Mouse (Mus musculus): ENCODE results near the gene Eefsec. TPM values are rescaled to one million over a fixed set of nuclear protein-coding genes. Genes with fewer than 3 reads are reported as not detected.

The Eefsec gene
- polyA plus RNA-seq, 1 experiment: 20.3 TPM

DNA sequence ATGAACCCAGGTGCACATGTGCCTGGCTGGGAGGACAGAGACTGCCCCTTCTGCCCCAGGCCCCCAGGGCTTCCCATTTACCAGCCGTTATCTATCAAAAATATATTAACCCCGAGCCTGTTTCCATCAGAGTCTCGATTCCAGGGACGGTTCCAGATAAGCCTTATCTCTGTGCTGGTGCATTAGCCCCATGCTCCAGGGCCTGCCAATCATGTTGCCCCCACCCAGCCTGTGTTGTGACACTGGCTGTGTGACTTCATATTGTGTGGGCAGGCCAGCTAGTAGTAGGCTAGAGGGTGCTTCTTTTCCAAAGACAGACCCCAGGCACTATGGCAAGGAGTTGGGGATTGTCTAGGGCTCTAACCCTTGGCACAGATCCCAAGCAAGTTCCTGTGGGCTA is 190.9 kb downstream of the Eefsec start:
- no peak for DNase-seq (ENCODE audit: low read depth)
- TF ChIP-seq POLR2A (IDR thresholded peaks at IDR 0.05; ENCODE audit: borderline replicate concordance, extremely low read depth, insufficient read depth, insufficient read length, poor library complexity, severe bottlenecking) (no peak), CTCF (IDR thresholded peaks at IDR 0.05; ENCODE audit: borderline replicate concordance, extremely low read depth, insufficient read depth, insufficient read length) (no peak)

DNA sequence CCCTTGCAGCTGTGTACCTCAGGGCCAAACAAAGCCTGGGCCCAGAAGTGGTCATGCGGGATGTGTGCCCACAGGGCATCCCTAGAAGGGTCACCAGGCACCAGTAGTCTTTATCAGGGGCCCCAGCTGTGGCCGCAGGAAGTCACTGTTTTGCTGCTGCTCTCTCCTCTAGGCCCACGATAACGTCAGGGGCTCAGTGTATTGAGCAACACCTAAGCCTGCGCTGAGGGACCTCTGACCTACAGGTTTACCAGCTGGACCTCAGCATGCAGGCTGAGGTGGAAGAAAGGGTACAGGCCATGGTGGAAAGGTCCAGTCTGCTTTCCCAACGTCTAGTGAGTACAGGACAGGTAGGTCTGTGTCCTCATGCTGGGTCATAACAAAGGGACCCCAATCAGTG is 192.3 kb downstream of the Eefsec start:
- DNase-seq (ENCODE audit: low read depth): no peak
- TF ChIP-seq CTCF (IDR thresholded peaks at IDR 0.05; ENCODE audit: borderline replicate concordance, extremely low read depth, insufficient read depth, insufficient read length) (no peak), POLR2A (IDR thresholded peaks at IDR 0.05; ENCODE audit: borderline replicate concordance, extremely low read depth, insufficient read depth, insufficient read length, poor library complexity, severe bottlenecking) (no peak)

DNA sequence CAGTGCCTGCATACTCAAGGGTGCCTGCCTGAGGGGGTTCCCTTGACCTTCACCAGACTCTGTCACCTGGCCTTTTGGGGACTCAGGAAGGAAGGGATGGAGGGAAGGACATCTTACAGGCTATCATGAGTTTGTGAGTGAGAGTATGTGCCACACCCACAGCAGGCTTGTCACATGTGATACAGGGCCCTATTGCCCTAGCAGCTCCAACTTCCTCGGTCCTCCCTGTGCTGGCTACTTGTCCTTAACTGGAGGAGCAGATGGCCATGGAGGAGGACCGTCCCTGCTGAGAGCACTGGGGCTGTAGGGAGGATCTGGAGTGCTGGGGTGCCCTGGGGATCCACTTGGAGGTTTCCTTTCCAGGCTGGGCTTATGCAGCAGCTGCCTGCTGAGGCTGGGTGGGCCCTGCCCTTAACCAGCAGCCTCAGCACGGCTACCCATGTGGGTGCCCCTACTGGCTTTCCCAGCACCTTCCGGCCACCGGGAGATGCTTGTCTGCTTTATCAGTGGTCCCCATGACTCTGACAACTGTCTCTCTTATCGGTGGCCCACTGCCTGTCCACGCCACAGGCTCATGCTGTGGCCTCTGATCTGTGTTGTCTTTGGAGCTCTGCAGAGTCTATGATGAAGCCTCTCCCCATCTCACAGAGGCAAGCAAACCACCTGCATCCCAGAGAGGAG is 194.4 kb downstream of the Eefsec start:
- TF ChIP-seq POLR2A (IDR thresholded peaks at IDR 0.05; ENCODE audit: borderline replicate concordance, extremely low read depth, insufficient read depth, insufficient read length, poor library complexity, severe bottlenecking) (no peak), CTCF (IDR thresholded peaks at IDR 0.05; ENCODE audit: borderline replicate concordance, extremely low read depth, insufficient read depth, insufficient read length) (no peak)
- no peak for DNase-seq (ENCODE audit: low read depth)

DNA sequence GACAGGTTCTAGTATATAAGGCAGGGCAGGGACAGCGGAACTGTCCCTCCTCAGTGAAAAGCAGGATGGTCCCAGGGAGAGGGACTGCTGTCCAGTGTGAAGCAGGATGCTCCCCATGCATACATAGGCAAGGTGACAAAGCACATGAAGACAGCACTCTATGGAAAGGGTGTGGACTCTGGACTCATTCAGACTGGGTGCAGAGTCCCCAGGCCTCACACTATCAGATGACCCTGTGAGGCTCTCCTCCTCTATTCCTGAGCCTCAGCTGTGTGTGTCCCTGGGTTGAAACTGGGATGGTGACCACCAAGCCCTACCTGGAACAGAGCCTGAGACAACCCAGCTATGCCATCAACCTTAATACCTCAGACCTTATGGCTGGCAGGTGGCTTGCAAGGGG is 194.9 kb downstream of the Eefsec start:
- DNase-seq (ENCODE audit: low read depth): no peak
- TF ChIP-seq CTCF (IDR thresholded peaks at IDR 0.05; ENCODE audit: borderline replicate concordance, extremely low read depth, insufficient read depth, insufficient read length) (no peak), POLR2A (IDR thresholded peaks at IDR 0.05; ENCODE audit: borderline replicate concordance, extremely low read depth, insufficient read depth, insufficient read length, poor library complexity, severe bottlenecking) (no peak)

DNA sequence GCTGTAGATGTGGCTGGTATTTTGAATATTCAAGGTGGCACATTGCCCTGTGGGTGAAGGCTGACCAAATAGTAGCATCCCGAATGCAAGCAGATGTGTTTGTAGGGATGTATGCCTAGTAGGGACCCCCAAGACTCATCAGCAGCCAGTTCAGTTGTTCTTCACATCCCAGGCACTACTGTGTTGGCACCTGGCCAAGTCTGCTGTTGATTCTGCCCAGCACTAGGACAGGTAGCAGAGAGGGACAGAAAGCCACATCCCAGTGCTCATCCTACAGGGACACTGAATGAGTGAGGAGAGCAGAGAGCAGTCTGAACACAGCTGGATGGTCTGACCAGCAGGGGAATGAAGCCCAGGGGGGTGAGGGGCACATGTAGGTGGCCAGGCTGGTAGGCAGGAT is 197.1 kb downstream of the Eefsec start:
- TF ChIP-seq CTCF (IDR thresholded peaks at IDR 0.05; ENCODE audit: borderline replicate concordance, extremely low read depth, insufficient read depth, insufficient read length) (no peak), POLR2A (IDR thresholded peaks at IDR 0.05; ENCODE audit: borderline replicate concordance, extremely low read depth, insufficient read depth, insufficient read length, poor library complexity, severe bottlenecking) (no peak)
- DNase-seq (ENCODE audit: low read depth): peak; percentile 15

DNA sequence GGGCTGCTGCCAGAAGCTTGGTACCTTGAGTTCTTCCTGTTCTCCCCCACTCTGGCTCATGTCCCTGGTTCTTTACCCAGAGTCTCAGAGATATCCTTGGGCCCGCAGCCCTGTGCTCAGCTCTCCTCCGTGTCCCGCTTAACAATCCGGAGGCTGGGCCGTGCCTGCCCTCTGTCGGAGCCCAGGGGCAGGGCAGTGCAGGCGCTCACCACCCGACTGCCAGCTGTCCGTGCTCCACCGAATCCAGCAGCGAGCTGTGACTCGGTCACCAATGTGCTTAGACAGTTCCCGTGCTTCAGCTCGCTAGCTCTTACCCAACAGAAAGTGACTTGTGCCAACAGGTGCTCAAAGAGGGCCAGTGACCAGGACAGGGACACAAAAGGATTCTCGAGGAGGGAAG is 203.7 kb downstream of the Eefsec start:
- peak; percentile 65 for DNase-seq (ENCODE audit: low read depth)
- TF ChIP-seq CTCF (IDR thresholded peaks at IDR 0.05; ENCODE audit: borderline replicate concordance, extremely low read depth, insufficient read depth, insufficient read length) (peak; percentile 73), POLR2A (IDR thresholded peaks at IDR 0.05; ENCODE audit: borderline replicate concordance, extremely low read depth, insufficient read depth, insufficient read length, poor library complexity, severe bottlenecking) (no peak)

DNA sequence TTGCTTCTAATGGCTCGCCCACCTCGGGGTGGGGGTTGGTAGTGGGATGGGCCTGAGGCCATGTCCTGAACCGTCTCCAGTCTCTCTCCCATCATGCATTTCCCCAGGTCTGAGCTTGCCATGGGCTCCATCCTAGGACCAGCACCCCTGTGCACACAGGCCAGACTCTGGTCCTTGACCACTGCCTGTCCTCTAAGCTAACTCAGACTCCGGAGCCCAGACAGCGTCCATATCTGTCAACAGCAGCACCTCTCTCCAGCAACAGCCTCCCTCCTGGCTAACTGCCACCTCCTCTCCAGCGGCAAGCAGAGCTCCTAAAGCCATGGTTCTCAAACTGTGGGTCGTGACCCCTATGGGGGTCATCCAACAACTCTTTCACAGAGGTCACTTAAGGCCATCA is 209.8 kb downstream of the Eefsec start:
- TF ChIP-seq POLR2A (IDR thresholded peaks at IDR 0.05; ENCODE audit: borderline replicate concordance, extremely low read depth, insufficient read depth, insufficient read length, poor library complexity, severe bottlenecking): no peak
- TF ChIP-seq CTCF (IDR thresholded peaks at IDR 0.05; ENCODE audit: borderline replicate concordance, extremely low read depth, insufficient read depth, insufficient read length): no peak
- DNase-seq (ENCODE audit: low read depth): peak; percentile 22

DNA sequence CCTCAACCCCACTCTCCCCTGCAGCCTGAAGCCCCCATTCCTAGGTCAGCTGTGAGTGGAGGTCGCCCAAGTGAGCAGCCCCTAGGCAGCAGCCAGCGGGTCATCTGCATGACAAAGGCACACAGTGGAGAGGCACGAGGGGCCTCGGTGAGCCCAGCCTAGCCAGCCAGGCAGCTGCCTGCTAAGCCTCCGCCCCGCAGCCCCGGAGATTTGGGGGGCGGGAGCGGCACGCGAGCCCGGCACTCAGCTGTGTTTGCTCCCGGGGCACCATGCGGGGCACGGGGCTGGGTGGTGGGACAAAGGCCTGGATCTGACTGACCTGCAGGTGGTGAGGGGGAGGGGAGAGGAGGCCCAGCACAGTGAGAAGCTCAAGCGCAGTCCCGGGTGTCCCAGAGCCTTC is 210.4 kb downstream of the Eefsec start:
- no peak for TF ChIP-seq CTCF (IDR thresholded peaks at IDR 0.05; ENCODE audit: borderline replicate concordance, extremely low read depth, insufficient read depth, insufficient read length)
- no peak for TF ChIP-seq POLR2A (IDR thresholded peaks at IDR 0.05; ENCODE audit: borderline replicate concordance, extremely low read depth, insufficient read depth, insufficient read length, poor library complexity, severe bottlenecking)
- peak; percentile 78 for DNase-seq (ENCODE audit: low read depth)

DNA sequence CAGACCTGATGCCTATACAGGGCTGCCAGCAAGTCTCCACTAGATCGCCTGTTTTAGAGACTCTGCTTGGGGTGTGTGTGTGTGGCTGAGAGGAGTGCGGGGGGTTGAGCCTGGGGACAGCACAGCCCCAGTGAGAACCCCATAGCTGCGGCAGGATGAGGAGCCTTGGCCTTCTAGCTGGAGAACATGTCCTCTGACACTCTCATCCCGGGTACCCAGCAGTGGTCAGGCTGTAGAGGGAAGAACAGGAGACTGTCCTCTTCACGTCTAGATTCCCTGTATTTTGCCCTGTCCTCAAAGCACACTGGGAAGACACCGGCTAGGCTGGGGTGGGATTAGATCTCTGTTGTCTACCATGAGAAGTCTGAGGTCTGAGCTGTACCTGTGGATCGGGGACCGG is 210.9 kb downstream of the Eefsec start:
- no peak for TF ChIP-seq POLR2A (IDR thresholded peaks at IDR 0.05; ENCODE audit: borderline replicate concordance, extremely low read depth, insufficient read depth, insufficient read length, poor library complexity, severe bottlenecking)
- no peak for TF ChIP-seq CTCF (IDR thresholded peaks at IDR 0.05; ENCODE audit: borderline replicate concordance, extremely low read depth, insufficient read depth, insufficient read length)
- no peak for DNase-seq (ENCODE audit: low read depth)

DNA sequence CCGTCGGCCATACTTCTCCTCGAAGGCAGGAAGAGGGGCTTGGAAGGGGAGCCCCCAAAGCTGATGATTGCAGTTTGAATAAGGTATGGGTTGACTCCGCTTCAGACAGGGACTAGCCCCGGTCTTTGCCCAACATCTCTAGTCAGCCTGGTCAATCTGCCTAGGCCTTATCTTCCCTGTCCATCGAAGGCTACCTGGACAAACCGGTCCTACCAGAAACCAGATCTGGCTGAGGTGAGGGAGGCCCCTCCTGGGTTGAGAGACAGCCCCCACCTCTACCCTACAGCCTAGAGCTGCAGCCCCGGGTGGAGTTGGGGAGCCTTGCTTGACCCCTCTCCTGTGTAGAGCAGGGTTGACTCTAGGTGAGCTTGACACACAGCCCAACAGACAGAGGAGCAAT is 212.3 kb downstream of the Eefsec start:
- TF ChIP-seq CTCF (IDR thresholded peaks at IDR 0.05; ENCODE audit: borderline replicate concordance, extremely low read depth, insufficient read depth, insufficient read length) (no peak), POLR2A (IDR thresholded peaks at IDR 0.05; ENCODE audit: borderline replicate concordance, extremely low read depth, insufficient read depth, insufficient read length, poor library complexity, severe bottlenecking) (no peak)

DNA sequence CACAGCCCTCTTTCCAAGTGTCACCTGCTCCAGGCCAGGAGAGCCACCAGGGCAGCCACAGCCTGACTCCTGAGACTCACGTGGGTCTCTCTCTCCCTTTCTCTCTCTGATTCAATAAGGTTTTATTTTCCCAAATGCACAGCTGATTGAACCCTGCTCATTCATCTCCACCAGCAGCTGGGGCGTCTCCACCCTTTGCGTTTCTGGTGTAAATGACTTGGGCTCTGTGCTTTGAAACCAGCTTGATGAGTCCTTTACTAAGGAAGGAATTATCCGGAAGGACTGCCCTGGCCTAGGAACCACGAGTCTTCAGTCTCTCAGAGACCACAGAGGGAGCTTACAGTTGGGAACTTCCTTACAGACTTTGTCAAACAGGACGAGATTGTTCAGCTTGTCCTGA is 214.1 kb downstream of the Eefsec start:
- TF ChIP-seq CTCF (IDR thresholded peaks at IDR 0.05; ENCODE audit: borderline replicate concordance, extremely low read depth, insufficient read depth, insufficient read length) (no peak), POLR2A (IDR thresholded peaks at IDR 0.05; ENCODE audit: borderline replicate concordance, extremely low read depth, insufficient read depth, insufficient read length, poor library complexity, severe bottlenecking) (no peak)
- no peak for DNase-seq (ENCODE audit: low read depth)

More for the DNA sequence above, 212.3 kb downstream of the Eefsec start:
- DNase-seq (ENCODE audit: low read depth): no peak

DNA sequence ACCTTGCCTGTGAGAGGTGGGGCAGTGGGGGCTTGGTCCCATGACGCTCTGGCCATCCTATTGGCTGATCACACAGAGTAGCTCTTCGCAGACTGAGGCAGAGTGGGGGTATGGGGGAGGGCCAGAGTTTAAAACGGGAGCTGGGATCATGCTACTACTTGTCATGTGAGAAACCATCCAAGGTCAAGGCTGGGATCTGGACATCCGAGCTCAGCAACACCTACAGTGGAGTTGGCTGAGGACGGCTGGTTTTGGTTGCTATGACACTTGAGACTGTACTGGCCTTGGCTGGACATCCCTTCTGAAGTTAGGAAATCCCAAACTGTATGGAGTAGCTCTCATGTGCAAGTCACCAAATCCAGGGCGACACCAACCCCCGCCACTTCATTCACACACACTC is 214.5 kb downstream of the Eefsec start:
- DNase-seq (ENCODE audit: low read depth): no peak
- TF ChIP-seq POLR2A (IDR thresholded peaks at IDR 0.05; ENCODE audit: borderline replicate concordance, extremely low read depth, insufficient read depth, insufficient read length, poor library complexity, severe bottlenecking) (no peak), CTCF (IDR thresholded peaks at IDR 0.05; ENCODE audit: borderline replicate concordance, extremely low read depth, insufficient read depth, insufficient read length) (no peak)
